16 mouse cellular contexts compared by ENCODE assay signal in the genomic region with DNA sequence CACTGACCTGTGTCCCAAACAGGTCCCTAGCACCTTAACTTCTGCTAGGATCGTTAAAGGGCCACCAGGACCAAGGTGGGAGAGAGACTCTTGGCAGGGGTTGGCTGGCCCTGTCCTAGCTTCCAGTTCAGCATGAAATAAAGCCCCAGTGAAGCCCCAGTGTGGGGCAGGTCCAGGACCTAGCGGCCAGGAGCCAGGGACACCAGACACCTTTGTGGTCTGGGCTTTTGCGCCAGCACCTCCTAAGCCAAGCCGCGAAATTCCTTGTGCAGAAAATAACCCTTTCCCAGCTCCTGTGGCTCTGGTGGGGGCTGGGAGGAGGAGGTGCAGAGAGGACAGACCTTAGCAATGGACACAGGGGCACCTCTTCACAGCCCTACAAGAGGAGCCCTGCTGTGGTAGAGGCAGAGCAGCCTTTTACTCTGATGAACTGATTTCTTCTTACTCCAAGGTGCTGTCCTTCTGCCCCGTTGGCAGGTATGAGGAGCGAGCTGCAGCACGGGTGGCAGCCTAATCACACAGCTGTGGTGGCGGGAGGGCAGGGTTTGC. TPM values are rescaled to one million over a fixed set of nuclear protein-coding genes. Genes with fewer than 3 reads are reported as not detected.
DNase-seq lines count a peak whose midpoint lies in the region; ATAC-seq and TF ChIP-seq lines count a peak whose summit lies in the region.
"Had no signal": no experiment of that assay in that cellular context is flagged by ENCODE, and none has a peak within 500 bp of the region (broad histone marks: within the 10 kb centered on the region; RNA-seq: fewer than 3 reads in every experiment).

No protein-coding gene starts in this region.

- H3K36me3 ChIP-seq in hindbrain, embryonic 16.5 days (ENCODE audit: control insufficient read depth, insufficient read depth, low read length): peaks cover 42% of the 10 kb centered on the region
- no peaks in the 10 kb centered on the region for H3K36me3 ChIP-seq in kidney, adult 2 months (ENCODE audit: control insufficient read depth, insufficient read depth, low read length)

- DNase-seq in cerebellum, adult 9-11 months: peak; percentile 73
- DNase-seq in cerebellum, adult 8-10 months: no peak
- DNase-seq in layer of hippocampus, adult 2 months (ENCODE audit: low spot score in 2 of 2): no peak
- DNase-seq in layer of hippocampus, adult 18-20 months (ENCODE audit: low spot score in 2 of 2): no peak
- peak; percentile 36 for DNase-seq in fibroblast of lung, adult 2 months (ENCODE audit: low read depth)
- DNase-seq in MN1 (ENCODE audit: low spot score): no peak
- no peak for DNase-seq in kidney, adult 2 months
- DNase-seq: adrenal gland, postnatal 10 days; B cell, adult 2 months; layer of hippocampus, adult 9-11 months; left cerebral cortex, postnatal 4 days; lung, postnatal 36 days had no signal

- ATAC-seq in hindbrain, embryonic 16.5 days: peak; percentile 19

- WGBS in hindbrain, embryonic 16.5 days: 68% methylated on average over 9 of the region's 9 CpGs
- 60% methylated on average over 9 of the region's 9 CpGs for WGBS in kidney, adult 2 months

- H3K4me2 ChIP-seq in hindbrain, embryonic 16.5 days (ENCODE audit: low read length): no peak overlapping the region

- H3K4me1 ChIP-seq in hindbrain, embryonic 16.5 days (ENCODE audit: control insufficient read depth, insufficient read depth, low read depth, low read length): peaks cover 20% of the 10 kb centered on the region
- no peaks in the 10 kb centered on the region; the same call in 1 of the 2 replicates for H3K4me1 ChIP-seq in kidney, adult 2 months (ENCODE audit: control insufficient read depth, insufficient read depth, low read length)

- no peak overlapping the region for H3K4me3 ChIP-seq in layer of hippocampus, adult 2 months
- no peak overlapping the region for H3K4me3 ChIP-seq in hindbrain, embryonic 16.5 days (ENCODE audit: low read length)
- H3K4me3 ChIP-seq in kidney, adult 2 months (ENCODE audit: insufficient read depth, low read depth, low read length): no peak overlapping the region
- H3K4me3 ChIP-seq: liver, embryonic 15.5 days had no signal

- no peak for TF ChIP-seq POLR2A in kidney, adult 2 months (IDR thresholded peaks at IDR 0.05; ENCODE audit: low read depth, low read length)

- peak overlapping the region; percentile 97; the same call in 1 of the 2 replicates for H3K27ac ChIP-seq in layer of hippocampus, adult 2 months
- H3K27ac ChIP-seq in hindbrain, embryonic 16.5 days (ENCODE audit: low read depth, low read length): no peak overlapping the region
- H3K27ac ChIP-seq in kidney, adult 2 months (ENCODE audit: insufficient read depth, low read depth, low read length): no peak overlapping the region
- H3K27ac ChIP-seq: kidney, postnatal 0 days; liver, embryonic 15.5 days had no signal

- H3K9me3 ChIP-seq in hindbrain, embryonic 16.5 days (ENCODE audit: control insufficient read depth, low read length): no peaks in the 10 kb centered on the region
- H3K9me3 ChIP-seq: liver, embryonic 15.5 days; midbrain, embryonic 15.5 days had no signal

- H3K27me3 ChIP-seq in hindbrain, embryonic 16.5 days (replicated peaks; ENCODE audit: control insufficient read depth, insufficient read depth, low read length): peaks cover 8% of the 10 kb centered on the region; the same call in 1 of the 2 replicates
- no peaks in the 10 kb centered on the region for H3K27me3 ChIP-seq in kidney, adult 2 months (replicated peaks; ENCODE audit: control insufficient read depth, insufficient read depth, low read length)

- H3K9ac ChIP-seq in hindbrain, embryonic 16.5 days (ENCODE audit: low read depth, low read length): no peak overlapping the region
- H3K9ac ChIP-seq: liver, embryonic 15.5 days had no signal

- no peak for TF ChIP-seq CTCF in layer of hippocampus, adult 2 months (conservative IDR thresholded peaks at IDR 0.05)
- no peak for TF ChIP-seq CTCF in kidney, adult 2 months (conservative IDR thresholded peaks at IDR 0.05; ENCODE audit: insufficient read depth, insufficient read length, low read depth, low read length)

RNA-seq across cellular contexts. Expression of a gene that starts 1.4 kb away (rescaled TPM):
- 100 to 1,000 TPM; 585 to 611 TPM for total RNA-seq in layer of hippocampus, adult 2 months (2021)
- 100 to 1,000 TPM; 669 to 714 TPM for total RNA-seq in layer of hippocampus, adult 18-20 months (2021)
- polyA plus RNA-seq in hindbrain, embryonic 16.5 days (2015; fragmentation: Nextera tagmentation; extraction: Ambion mirVana): 19.0 TPM in 2 replicates
- 25.1 and 27.9 TPM in 2 replicates for polyA plus RNA-seq in kidney, adult 2 months (2012; rRNA removed)

RNA-seq across cellular contexts. Expression of a gene that starts 13.1 kb away (rescaled TPM):
- 1 to 10 TPM; 2.9 to 7.1 TPM for total RNA-seq in layer of hippocampus, adult 2 months (2021)
- 1 to 10 TPM; 4.3 to 7.0 TPM for total RNA-seq in layer of hippocampus, adult 18-20 months (2021)
- polyA plus RNA-seq in hindbrain, embryonic 16.5 days (2015; fragmentation: Nextera tagmentation; extraction: Ambion mirVana): 0.61 and 0.75 TPM in 2 replicates
- polyA plus RNA-seq in kidney, adult 2 months (2012; rRNA removed): 626 and 739 TPM in 2 replicates

RNA-seq across cellular contexts. Expression of a gene that starts 27.5 kb away (rescaled TPM):
- total RNA-seq in layer of hippocampus, adult 2 months (2021): 100 to 1,000 TPM; 118 to 124 TPM
- 100 to 1,000 TPM; 108 to 115 TPM for total RNA-seq in layer of hippocampus, adult 18-20 months (2021)
- polyA plus RNA-seq in hindbrain, embryonic 16.5 days (2015; fragmentation: Nextera tagmentation; extraction: Ambion mirVana): 203 and 222 TPM in 2 replicates
- 53.8 and 57.1 TPM in 2 replicates for polyA plus RNA-seq in kidney, adult 2 months (2012; rRNA removed)

RNA-seq across cellular contexts. Expression of a gene that starts 51.7 kb away (rescaled TPM):
- total RNA-seq in layer of hippocampus, adult 2 months (2021): 1 to 10 TPM in 1 of 2 experiments, not detected in 1; 1.7 TPM
- total RNA-seq in layer of hippocampus, adult 18-20 months (2021): under 1 TPM; 0.58 to 0.92 TPM
- 0.43 and 0.95 TPM in 2 replicates for polyA plus RNA-seq in hindbrain, embryonic 16.5 days (2015; fragmentation: Nextera tagmentation; extraction: Ambion mirVana)
- polyA plus RNA-seq in kidney, adult 2 months (2012; rRNA removed): 4.8 and 5.1 TPM in 2 replicates
- total RNA-seq: left cerebral cortex, postnatal 4 days had no signal
- polyA plus RNA-seq: midbrain, embryonic 15.5 days had no signal

Comparison
In these comparisons a context has a peak if more than half of its experiments do, and no peak if none do; other contexts are left out.
1. DNase-seq: peak in cerebellum, adult 9-11 months (single experiment) and fibroblast of lung, adult 2 months (single experiment); none in cerebellum, adult 8-10 months (single experiment), layer of hippocampus, adult 2 months (0 of 2), layer of hippocampus, adult 18-20 months (0 of 2), MN1 (single experiment) and kidney, adult 2 months (single experiment).